Mouse (Mus musculus) left cerebral cortex, postnatal 14 days (tissue): Measurements from ENCODE around the gene Socs5. TPM values are rescaled to one million over a fixed set of nuclear protein-coding genes. Genes with fewer than 3 reads are reported as not detected.
A peak's percentile ranks its signal among the peaks of the same experiment; 100 is the strongest.

ENCODE experiments used
- DNase-seq, 2 experiments: peaks; one replicate each; pipeline ENCODE4 v3.0.0; 2021 to 2022; ENCODE audit warnings: low spot score in 2 of 2, mixed read lengths in 1 of 2
- intact Hi-C: fragments of 180-260 bp; cut with DNase I; formaldehyde crosslinking; loops from one replicate; pipeline ENCODE4 v1.15.1; 2025
- total RNA-seq, 2 experiments: library from RNA; stranded (reverse); gene quantifications; 2 replicates each; pipeline ENCODE4 v1.2.3; 2021

Gene Socs5
- total RNA-seq, 2 experiments from 2014 or later, result 74.9 to 79.7 TPM

GRCm38 (mm10) chr17:87155664-87156063 is 48.2 kb downstream of the Socs5 start:
- intact Hi-C loops, result no loop called here

GRCm38 (mm10) chr17:87157739-87158138 is 50.3 kb downstream of the Socs5 start:
- no peak for DNase-seq
- intact Hi-C loops, result no loop called here

More at GRCm38 (mm10) chr17:87155664-87156063, 48.2 kb downstream of the Socs5 start:
- no peak for DNase-seq

- intact Hi-C loops, result no loop called here
- no peak for DNase-seq
These were observed 51.1 kb downstream of the Socs5 start for GRCm38 (mm10) chr17:87158597-87158996.

- no peak for DNase-seq
- intact Hi-C loops, result no loop called here
These were observed 52.8 kb downstream of the Socs5 start for GRCm38 (mm10) chr17:87160270-87160669.

- intact Hi-C loops, result no loop called here
- no peak for DNase-seq
These were observed 56.9 kb downstream of the Socs5 start for GRCm38 (mm10) chr17:87164312-87164922.

GRCm38 (mm10) chr17:87167407-87167806 is 59.9 kb downstream of the Socs5 start:
- peak; percentile 27 to 31 for DNase-seq
- intact Hi-C loops, result no loop called here

GRCm38 (mm10) chr17:87169076-87169475 is 61.6 kb downstream of the Socs5 start:
- peak; percentile 46 to 69 for DNase-seq
- intact Hi-C loops, result no loop called here

- DNase-seq, result no peak
- intact Hi-C loops, result no loop called here
These were observed 62.9 kb downstream of the Socs5 start for GRCm38 (mm10) chr17:87170364-87170763.

GRCm38 (mm10) chr17:87172031-87172430 is 64.6 kb downstream of the Socs5 start:
- DNase-seq, result no peak
- intact Hi-C loops, result no loop called here

GRCm38 (mm10) chr17:87173966-87174365 is 66.5 kb downstream of the Socs5 start:
- intact Hi-C loops, result no loop called here
- DNase-seq, result no peak

GRCm38 (mm10) chr17:87174651-87175331 is 67.3 kb downstream of the Socs5 start:
- intact Hi-C loops, result no loop called here
- no peak for DNase-seq

GRCm38 (mm10) chr17:87176066-87177012 is 68.9 kb downstream of the Socs5 start:
- intact Hi-C loops, result no loop called here
- DNase-seq, result no peak

- intact Hi-C loops, result no loop called here
- DNase-seq, result peak; percentile 40 to 41
These were observed 71.4 kb downstream of the Socs5 start for GRCm38 (mm10) chr17:87178596-87179590.

- DNase-seq, result no peak
- intact Hi-C loops, result no loop called here
These were observed 72.6 kb downstream of the Socs5 start for GRCm38 (mm10) chr17:87179939-87180550.

GRCm38 (mm10) chr17:87181683-87182346 is 74.3 kb downstream of the Socs5 start:
- intact Hi-C loops, result no loop called here
- DNase-seq, result no peak

GRCm38 (mm10) chr17:87185461-87186066 is 78.1 kb downstream of the Socs5 start:
- DNase-seq, result no peak
- intact Hi-C loops, result no loop called here

- DNase-seq, result no peak
- intact Hi-C loops, result no loop called here
These were observed 79.5 kb downstream of the Socs5 start for GRCm38 (mm10) chr17:87187005-87187404.
